Mouse (Mus musculus) erythroblast, embryonic 14.5 days (primary cell): ENCODE measurements around the gene Zdhhc7. TPM values are rescaled to one million over a fixed set of nuclear protein-coding genes. Genes with fewer than 3 reads are reported as not detected.

ENCODE experiments used
- H3K27me3 ChIP-seq: 2 replicates; pipeline ENCODE4 v1.6.1; 2012; ENCODE audit warnings: inconsistent platforms; ENCODE audit not compliant: control insufficient read depth
- H3K36me3 ChIP-seq: 2 replicates; pipeline ENCODE4 v1.6.1; 2012; ENCODE audit warnings: mild to moderate bottlenecking, inconsistent platforms; ENCODE audit not compliant: control insufficient read depth
- H3K4me1 ChIP-seq: 2 replicates; pipeline ENCODE4 v1.6.1; 2012; ENCODE audit warnings: inconsistent platforms; ENCODE audit not compliant: control insufficient read depth
- H3K4me3 ChIP-seq: replicated peaks from 2 replicates; pipeline ENCODE3; 2012; ENCODE audit warnings: moderate library complexity, mild to moderate bottlenecking, inconsistent platforms
- H3K9me3 ChIP-seq: 2 replicates; pipeline ENCODE4 v1.6.1; 2012; ENCODE audit warnings: low read length, inconsistent platforms, mixed read lengths; ENCODE audit not compliant: control insufficient read depth
- GATA1 ChIP-seq: IDR thresholded peaks from 2 replicates; pipeline ENCODE4 v1.6.1; 2012; ENCODE audit warnings: low read length, inconsistent platforms, mixed read lengths
- TAL1 ChIP-seq: IDR thresholded peaks from 3 replicates; pipeline ENCODE4 v1.6.1; 2012; ENCODE audit warnings: low read length, inconsistent platforms, mixed read lengths
- polyA plus RNA-seq: library from polyadenylated mRNA; stranded (reverse); fragments of >175 nt; gene quantifications from 2 replicates; pipeline ENCODE4 v1.2.3, GENCODE M21; 2012

Zdhhc7 gene
- polyA plus RNA-seq, 1 experiment: 1.8 TPM

DNA sequence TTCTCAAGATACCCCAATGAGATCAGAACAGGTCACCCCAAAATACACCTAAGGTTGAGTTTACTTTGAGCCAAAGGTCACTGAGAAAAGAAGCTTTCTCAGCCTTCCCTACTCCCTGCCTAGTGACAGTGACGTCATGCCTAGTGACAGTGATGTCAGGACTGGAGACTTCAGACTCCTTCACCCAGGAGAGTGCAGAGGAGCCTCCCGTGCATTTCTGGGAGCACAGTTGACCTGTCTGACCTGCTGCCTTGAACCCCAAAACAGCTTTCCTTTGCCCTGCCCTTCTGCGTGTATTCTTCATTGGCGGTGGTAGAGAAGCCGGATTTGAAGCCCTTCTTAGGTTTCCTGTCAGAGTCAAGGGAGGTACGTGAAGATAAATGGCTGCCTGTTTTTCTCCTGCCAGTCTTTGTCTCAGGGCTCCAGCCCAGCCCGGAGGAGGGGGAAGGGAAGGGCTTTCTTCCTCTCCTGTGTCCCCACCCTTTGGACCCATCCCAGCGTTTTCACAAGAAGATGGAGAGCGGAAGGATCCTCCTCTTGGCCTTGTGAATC is 3.5 kb upstream of the Zdhhc7 start:
- Histone ChIP-seq H3K36me3 (peaks cover 7% of the 10 kb centered on the region), H3K4me1 (peaks cover 31% of the 10 kb centered on the region), H3K4me3 (no peak overlapping the region), H3K27me3 (peaks cover 6% of the 10 kb centered on the region), H3K9me3 (no peaks in the 10 kb centered on the region)
- TF ChIP-seq TAL1 (no peak), GATA1 (no peak)

DNA sequence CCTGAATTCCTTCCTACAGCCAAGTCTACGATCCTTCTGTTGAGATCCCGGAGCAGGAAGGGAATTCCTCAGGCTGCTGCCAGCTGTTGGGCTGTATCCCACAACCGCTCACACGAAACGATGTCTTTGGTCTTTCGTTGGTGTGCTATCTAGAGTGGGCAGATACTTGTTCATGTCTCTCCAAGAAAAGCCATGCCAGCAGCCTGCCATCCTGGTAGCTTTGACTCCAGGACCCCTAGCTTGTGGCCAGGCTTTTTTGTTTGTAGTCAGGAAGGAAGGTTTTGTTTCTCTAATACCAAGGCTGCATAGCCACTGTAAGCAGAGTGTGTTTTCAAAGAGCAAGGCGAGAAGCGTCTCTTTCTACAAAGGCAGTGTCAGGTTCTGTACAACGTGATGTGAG is 2.6 kb upstream of the Zdhhc7 start:
- TF ChIP-seq TAL1 (no peak), GATA1 (no peak)
- no peak overlapping the region for H3K4me3 ChIP-seq
- H3K4me1 ChIP-seq: peaks cover 36% of the 10 kb centered on the region
- H3K9me3 ChIP-seq: no peaks in the 10 kb centered on the region
- H3K36me3 ChIP-seq: peaks cover 7% of the 10 kb centered on the region
- H3K27me3 ChIP-seq: no peaks in the 10 kb centered on the region

DNA sequence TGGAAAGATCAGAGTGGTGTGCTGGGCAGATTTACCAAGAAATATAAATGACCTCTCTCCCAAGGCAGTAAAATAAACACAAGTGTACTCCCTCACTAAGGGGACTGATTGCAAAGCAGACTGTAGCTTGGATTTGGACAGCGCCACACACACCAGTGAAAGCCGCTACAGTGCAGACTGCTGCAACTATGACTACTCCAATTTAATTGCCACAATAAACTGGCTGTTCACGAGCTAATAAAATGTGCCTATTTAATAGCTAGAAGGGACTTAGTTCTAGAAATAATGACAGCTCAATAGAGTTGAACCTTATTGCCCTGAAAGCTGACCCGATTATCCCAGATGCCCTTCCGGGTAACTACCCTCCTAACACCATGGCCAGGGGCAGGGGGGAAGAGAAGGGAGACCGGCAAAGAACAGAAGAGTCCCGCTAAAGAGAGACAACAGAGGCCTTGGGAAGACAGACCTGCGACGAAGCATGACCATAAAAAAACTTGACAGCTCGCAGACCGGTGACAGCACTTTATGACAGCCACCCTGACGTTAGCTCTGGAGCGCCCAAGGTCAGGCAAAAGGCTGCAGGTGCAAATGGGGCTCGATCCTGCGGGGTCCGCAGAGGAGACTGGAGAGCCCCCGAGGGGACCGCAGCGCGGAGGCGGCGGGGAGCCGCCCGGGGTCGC is 754 bp downstream of the Zdhhc7 start:
- Histone ChIP-seq H3K36me3 (peaks cover 15% of the 10 kb centered on the region), H3K27me3 (no peaks in the 10 kb centered on the region), H3K4me1 (peaks cover 52% of the 10 kb centered on the region), H3K9me3 (no peaks in the 10 kb centered on the region), H3K4me3 (peak overlapping the region; percentile 89)
- TF ChIP-seq TAL1: no peak
- TF ChIP-seq GATA1: no peak

- Histone ChIP-seq H3K4me1 (peaks cover 48% of the 10 kb centered on the region), H3K9me3 (peaks cover 5% of the 10 kb centered on the region), H3K4me3 (no peak overlapping the region), H3K27me3 (no peaks in the 10 kb centered on the region), H3K36me3 (peaks cover 45% of the 10 kb centered on the region)
- TF ChIP-seq GATA1 (no peak), TAL1 (no peak)
Observed at GRCm38 (mm10) chr8:120096486-120096885, 4.8 kb downstream of the Zdhhc7 start.

- H3K4me3 ChIP-seq: no peak overlapping the region
- H3K4me1 ChIP-seq: peaks cover 36% of the 10 kb centered on the region
- H3K36me3 ChIP-seq: peaks cover 60% of the 10 kb centered on the region
- TF ChIP-seq GATA1 (peak; percentile 13; the same call in 1 of the 2 replicates), TAL1 (no peak)
- H3K9me3 ChIP-seq: peaks cover 5% of the 10 kb centered on the region
- no peaks in the 10 kb centered on the region for H3K27me3 ChIP-seq
Observed at GRCm38 (mm10) chr8:120094801-120095200, 6.5 kb downstream of the Zdhhc7 start.

GRCm38 (mm10) chr8:120093103-120093502 is 8.2 kb downstream of the Zdhhc7 start:
- no peaks in the 10 kb centered on the region for H3K27me3 ChIP-seq
- peaks cover 31% of the 10 kb centered on the region for H3K4me1 ChIP-seq
- peaks cover 70% of the 10 kb centered on the region for H3K36me3 ChIP-seq
- H3K9me3 ChIP-seq: peaks cover 5% of the 10 kb centered on the region
- no peak for TF ChIP-seq GATA1
- no peak for TF ChIP-seq TAL1
- H3K4me3 ChIP-seq: no peak overlapping the region

- Histone ChIP-seq H3K4me3 (no peak overlapping the region), H3K4me1 (peaks cover 17% of the 10 kb centered on the region), H3K9me3 (peaks cover 5% of the 10 kb centered on the region)
Observed at GRCm38 (mm10) chr8:120091032-120091431, 10.2 kb downstream of the Zdhhc7 start.

GRCm38 (mm10) chr8:120089511-120089910 is 11.8 kb downstream of the Zdhhc7 start:
- H3K4me1 ChIP-seq: peaks cover 6% of the 10 kb centered on the region
- H3K4me3 ChIP-seq: no peak overlapping the region
- H3K36me3 ChIP-seq: peaks cover 90% of the 10 kb centered on the region
- TF ChIP-seq GATA1 (no peak), TAL1 (no peak)
- H3K27me3 ChIP-seq: no peaks in the 10 kb centered on the region
- H3K9me3 ChIP-seq: peaks cover 5% of the 10 kb centered on the region

More at GRCm38 (mm10) chr8:120091032-120091431, 10.2 kb downstream of the Zdhhc7 start:
- Histone ChIP-seq H3K36me3 (peaks cover 85% of the 10 kb centered on the region), H3K27me3 (no peaks in the 10 kb centered on the region)
- TF ChIP-seq GATA1: no peak
- no peak for TF ChIP-seq TAL1

DNA sequence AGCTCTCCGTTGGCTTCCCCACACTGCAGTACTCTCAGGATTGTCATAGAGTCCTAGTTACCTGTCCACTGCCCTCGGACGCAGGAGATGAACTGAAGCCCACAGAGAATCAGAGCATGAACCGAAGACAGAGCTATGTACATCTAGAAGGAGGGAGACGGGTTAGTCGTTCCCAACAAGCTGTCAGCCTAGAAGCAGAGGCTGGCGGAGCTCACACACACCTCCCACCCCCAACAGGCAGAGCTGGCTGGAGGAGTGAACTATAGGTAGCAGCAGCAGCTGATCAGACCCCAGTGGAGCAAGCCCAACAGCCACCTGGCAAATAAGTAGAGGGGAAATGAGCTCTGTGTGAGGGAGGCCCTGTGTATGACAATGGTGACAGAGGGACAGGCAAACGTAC is 16.5 kb downstream of the Zdhhc7 start:
- Histone ChIP-seq H3K36me3 (peaks cover 76% of the 10 kb centered on the region), H3K27me3 (no peaks in the 10 kb centered on the region), H3K9me3 (no peaks in the 10 kb centered on the region), H3K4me3 (no peak overlapping the region), H3K4me1 (no peaks in the 10 kb centered on the region)
- no peak for TF ChIP-seq TAL1
- no peak for TF ChIP-seq GATA1
